Mouse (Mus musculus) urinary bladder, postnatal 4 days (tissue): ENCODE measurements around the gene Foxk2.
"Not testable (repeated sequence)": the region's sequence is repeated elsewhere in the genome, so short reads cannot be mapped to it uniquely, and the experiment has no call there.

Experiments used
- DNase-seq, 2 experiments: peaks; one replicate each; pipeline ENCODE4 v3.0.0; 2021 to 2022; ENCODE audit warnings: low spot score in 2 of 2

The Foxk2 gene

DNA sequence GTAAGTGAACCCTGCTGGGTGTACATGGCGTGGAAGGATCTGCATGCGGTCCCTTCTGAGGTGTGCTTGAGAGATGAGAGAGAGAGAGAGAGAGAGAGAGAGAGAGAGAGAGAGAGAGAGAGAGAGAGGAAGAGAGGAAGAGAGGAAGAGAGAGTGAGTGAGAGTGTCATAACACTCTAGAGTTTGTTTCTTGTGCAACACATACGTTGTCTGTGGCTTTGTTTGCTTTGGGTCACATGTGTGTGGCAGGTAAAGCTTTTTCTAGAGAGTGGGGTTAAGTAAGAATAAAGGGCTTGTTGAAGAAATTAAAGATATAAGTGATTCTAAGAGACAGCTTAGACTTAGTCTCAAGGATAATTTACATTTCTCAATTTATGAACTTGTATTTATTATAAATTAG lies 18.2 kb downstream of the Foxk2 start:
- DNase-seq = no peak

DNA sequence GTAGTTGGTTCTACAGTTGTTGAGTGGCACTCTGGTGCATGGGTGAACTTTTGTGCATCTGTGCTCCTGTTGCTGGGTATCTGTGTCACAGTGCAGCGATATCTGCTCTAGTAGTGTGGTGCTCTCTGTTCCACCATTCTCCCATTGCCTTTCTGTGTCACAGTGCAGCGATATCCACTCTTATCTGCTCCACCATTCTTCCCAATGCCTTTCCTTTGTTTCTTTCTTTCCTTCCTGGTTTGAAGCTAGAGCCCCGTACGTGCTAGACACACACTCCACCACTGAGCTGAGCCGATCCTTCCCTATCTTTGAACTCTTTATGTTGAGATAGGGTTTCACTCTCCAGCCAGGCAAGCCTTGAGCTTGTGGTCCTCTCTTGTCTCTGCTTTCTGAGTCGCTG lies 23.1 kb downstream of the Foxk2 start:
- DNase-seq = no peak

GRCm38 (mm10) chr11:121289859-121290258 lies 30.1 kb downstream of the Foxk2 start:
- no peak for DNase-seq

GRCm38 (mm10) chr11:121294771-121295170 lies 35.0 kb downstream of the Foxk2 start:
- no peak for DNase-seq

- no peak for DNase-seq
Measured at GRCm38 (mm10) chr11:121298493-121298892, 38.7 kb downstream of the Foxk2 start.

GRCm38 (mm10) chr11:121300265-121300664 lies 40.5 kb downstream of the Foxk2 start:
- no peak for DNase-seq

DNA sequence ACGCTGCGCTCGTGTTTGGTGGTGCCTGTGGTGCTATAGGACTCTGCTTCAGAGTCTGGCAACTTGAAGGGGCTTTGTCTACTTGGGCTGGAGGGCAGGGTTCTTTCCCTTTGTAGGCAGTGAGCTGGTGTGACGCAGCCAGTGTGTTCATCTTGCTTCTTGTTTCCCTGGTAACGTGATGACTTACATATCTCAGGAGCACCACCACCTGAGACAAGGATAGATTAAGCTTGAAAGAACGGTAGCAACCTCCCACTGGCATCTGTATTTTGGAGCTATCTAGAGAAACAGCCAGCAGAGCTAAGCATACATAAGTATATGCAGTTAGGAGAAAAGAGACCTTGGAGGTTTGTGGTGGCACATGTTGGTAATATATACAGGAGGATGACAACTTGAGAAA lies 45.6 kb downstream of the Foxk2 start:
- DNase-seq = no peak

GRCm38 (mm10) chr11:121306608-121307007 lies 46.8 kb downstream of the Foxk2 start:
- DNase-seq = no peak

DNA sequence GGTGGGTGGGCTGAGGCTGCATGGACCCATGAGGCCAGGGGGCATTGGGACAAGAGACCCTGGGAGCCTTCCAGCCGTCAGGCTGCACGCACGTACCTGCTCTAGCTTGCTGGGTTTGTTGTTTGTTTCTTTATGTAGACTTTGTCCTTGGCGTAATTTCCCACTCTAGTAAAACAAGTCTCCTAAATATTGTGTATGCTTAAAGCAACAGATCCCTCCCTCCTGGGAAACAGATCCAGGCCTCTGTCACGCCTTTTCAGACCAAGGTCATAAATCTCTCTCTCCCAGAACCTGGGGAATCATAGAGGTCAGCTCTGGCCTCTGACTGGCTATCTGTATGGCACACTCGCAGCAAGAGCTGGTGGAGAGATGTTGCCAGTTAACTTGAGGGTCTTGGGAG lies 47.9 kb downstream of the Foxk2 start:
- not testable (repeated sequence) for DNase-seq

DNA sequence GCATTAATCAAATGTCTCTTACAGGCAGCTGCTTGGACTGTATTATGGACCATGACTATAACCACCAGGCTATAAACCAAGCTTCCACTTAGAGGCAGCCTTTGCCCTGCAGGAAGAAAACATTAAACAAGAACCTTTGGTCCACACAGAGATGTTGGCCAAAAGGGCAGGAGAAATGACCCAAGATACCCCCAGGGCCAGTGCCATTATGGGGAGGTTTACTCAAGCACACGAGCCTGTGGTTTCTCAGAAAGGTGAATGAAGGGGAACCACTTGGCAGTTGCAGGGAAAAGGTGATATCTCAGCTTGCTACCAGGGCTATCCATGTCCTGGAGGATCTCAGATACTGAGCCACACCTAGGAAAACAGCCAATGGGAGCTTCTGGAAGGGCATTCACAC lies 66.2 kb downstream of the Foxk2 start:
- DNase-seq = no peak

DNA sequence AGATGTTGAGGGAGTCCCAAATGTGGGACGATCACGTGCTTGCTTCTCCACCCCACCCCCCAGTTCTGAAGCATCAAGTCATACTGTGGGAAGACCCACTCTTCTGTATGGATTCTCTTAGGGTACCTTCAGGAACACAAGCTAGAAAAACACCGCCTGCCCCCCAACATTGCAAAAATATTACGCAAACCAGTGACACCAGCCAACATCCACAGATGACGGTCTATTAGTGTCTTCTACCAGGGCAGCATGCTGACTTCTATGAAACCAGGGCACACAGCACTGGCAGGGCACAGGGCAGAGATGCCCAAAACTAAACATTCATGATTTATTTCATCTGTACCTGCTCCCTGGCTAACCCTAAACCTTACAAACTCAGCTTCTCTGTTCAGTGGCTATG lies 66.9 kb downstream of the Foxk2 start:
- no peak for DNase-seq

GRCm38 (mm10) chr11:121328206-121328605 lies 68.4 kb downstream of the Foxk2 start:
- no peak for DNase-seq

DNA sequence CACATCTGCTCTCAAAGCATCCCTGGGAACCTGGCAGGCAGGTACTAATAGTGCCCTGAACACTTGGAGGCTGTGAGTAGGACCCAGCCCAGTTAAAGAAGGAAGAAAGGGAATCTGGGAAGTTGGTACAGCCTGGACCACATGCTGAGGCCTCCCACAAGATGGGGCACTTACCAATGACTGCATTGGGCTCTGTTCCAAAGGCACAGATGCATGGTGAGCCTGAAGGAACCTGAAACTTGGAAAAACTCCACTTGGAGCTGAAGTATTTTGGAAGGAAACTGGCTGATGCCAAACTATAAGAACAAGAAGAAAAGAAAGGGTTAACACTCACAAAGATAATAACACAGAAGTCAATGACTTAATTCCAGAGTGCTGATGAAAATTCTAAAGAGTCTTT lies 68.8 kb downstream of the Foxk2 start:
- no peak for DNase-seq

- no peak for DNase-seq
Measured at GRCm38 (mm10) chr11:121331641-121332040, 71.9 kb downstream of the Foxk2 start.

DNA sequence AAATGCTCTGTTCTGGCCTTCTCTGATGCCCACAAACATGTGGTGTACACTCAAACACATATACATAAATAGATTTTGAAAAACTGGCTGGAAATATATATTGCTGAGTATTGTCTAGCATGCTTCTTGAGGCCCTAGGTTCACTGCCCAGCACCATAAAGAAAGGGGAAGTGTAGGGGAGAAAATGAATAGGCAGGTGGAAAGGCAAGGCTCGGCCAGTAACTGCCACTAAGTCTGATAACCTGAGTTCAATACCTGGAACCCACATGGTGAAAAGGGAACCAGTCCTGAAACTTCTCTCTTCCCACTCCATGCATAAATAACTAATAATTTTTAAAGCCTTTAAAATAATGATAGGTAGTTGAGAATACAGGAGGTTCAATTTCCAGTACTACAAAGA lies 79.9 kb downstream of the Foxk2 start:
- no peak for DNase-seq

- DNase-seq = no peak
Measured at GRCm38 (mm10) chr11:121340287-121340686, 80.5 kb downstream of the Foxk2 start.

GRCm38 (mm10) chr11:121342423-121342822 lies 82.6 kb downstream of the Foxk2 start:
- DNase-seq = not testable (repeated sequence)

- no peak for DNase-seq
Measured at GRCm38 (mm10) chr11:121347036-121347435, 87.2 kb downstream of the Foxk2 start.

DNA sequence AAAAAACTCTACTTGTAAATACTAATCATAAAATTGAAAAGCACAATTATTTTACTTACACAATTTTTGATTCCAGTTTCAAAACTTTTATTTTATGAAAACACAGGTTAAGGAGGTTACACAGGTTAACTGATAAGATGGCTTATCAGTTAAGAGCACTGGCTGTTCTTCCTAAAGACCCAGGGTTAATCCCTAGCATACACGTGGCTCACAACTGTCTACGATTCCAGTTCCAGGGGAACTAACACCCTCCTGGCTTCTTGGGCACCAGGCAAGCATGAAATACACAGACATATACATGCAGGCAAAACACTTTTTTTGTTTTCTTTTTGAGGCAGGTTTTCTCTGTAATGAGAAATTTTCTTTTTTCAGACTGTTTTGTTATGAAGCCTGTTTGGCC lies 88.4 kb downstream of the Foxk2 start:
- no peak for DNase-seq

- DNase-seq = not testable (repeated sequence)
Measured at GRCm38 (mm10) chr11:121348727-121349126, 88.9 kb downstream of the Foxk2 start.

- DNase-seq = peak in 1 of 2 experiments; percentile 26
Measured at GRCm38 (mm10) chr11:121353326-121354090, 93.7 kb downstream of the Foxk2 start.

DNA sequence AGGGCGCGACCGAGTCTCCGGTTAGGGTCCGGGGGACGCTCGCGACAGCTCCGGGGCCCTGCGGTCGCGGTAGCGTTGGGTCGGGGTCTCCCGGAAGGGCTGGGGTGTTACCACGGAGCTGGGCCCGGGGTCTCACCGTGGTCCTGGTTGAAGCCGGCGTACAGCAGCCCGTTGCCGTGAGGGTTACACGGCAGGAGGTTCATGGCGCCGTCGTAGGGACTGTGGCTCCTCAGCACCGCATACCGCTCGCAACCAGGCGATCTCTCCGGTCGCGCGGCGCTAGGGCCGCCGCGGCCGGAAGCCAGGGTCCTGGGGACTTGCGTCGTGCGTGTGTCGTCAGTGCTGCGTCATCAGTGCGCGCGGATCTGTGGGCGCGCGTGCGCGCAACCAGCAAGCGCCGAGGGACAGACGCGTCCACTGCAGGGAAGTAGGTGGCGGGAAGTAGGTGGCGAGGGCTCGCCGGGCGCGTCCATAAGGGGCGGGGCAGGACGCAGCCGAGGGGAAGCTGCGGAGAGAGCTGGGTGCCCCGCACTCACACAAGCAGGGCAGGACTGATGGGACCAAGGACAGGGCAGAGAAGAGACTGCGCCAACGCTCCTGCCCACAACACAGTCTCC lies 94.4 kb downstream of the Foxk2 start, which contains the start of gene Wdr45b:
Gene Wdr45b (minus strand): TSS at position 355 of the 617 bp plus-strand sequence.
- peak; percentile 96 to 99 for DNase-seq
